Mouse (Mus musculus) megakaryocyte, embryonic 14.5 days (primary cell): ENCODE data around the gene Prg3.

ENCODE experiments used
- FLI1 ChIP-seq: IDR thresholded peaks from 2 replicates; pipeline ENCODE4 v1.6.1; 2012; ENCODE audit warnings: low read length, inconsistent platforms, mixed read lengths
- GATA1 ChIP-seq: IDR thresholded peaks from 3 replicates; pipeline ENCODE4 v1.6.1; 2012; ENCODE audit warnings: mixed read lengths, low read length, inconsistent platforms, borderline replicate concordance

- TF ChIP-seq FLI1, result no peak
- TF ChIP-seq GATA1, result no peak
Observed at GRCm38 (mm10) chr2:85009212-85009611, 21.2 kb downstream of the Prg3 start.
